Mouse (Mus musculus) layer of hippocampus, adult 8-10 months (tissue): ENCODE measurements around the gene Mdn1. TPM values are rescaled to one million over a fixed set of nuclear protein-coding genes. Genes with fewer than 3 reads are reported as not detected.
A peak's percentile ranks its signal among the peaks of the same experiment; 100 is the strongest.

Experiments used
- DNase-seq, 2 experiments: peaks; one replicate each; pipeline ENCODE4 v3.0.0; 2022; ENCODE audit warnings: low spot score in 2 of 2
- total RNA-seq, 4 experiments: library from RNA; stranded (reverse); gene quantifications; 2 replicates each; pipeline ENCODE4 v1.2.4; 2022

The Mdn1 gene
- total RNA-seq, 4 experiments from 2014 or later: 27.5 to 46.7 (median 32.8) TPM

DNA sequence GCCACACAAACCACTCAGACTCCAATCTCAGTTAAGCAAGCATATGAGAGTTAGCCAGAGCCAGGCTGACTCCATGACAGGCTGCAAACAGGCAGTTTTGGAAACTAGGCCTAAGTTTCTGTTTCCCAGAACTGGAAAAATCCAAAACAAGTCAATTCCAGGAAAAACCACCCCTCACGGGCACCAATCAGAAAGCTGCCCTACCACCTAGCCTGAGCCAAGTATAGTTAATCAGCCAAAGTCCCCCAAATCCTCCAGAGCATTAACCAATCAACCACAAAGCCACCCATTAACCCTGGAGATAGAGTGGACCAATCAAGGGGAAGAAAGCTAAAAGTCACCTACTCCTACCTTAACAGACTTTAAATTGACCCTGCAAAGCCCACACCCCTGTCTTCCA is 130.2 kb downstream of the Mdn1 start:
- no peak for DNase-seq

DNA sequence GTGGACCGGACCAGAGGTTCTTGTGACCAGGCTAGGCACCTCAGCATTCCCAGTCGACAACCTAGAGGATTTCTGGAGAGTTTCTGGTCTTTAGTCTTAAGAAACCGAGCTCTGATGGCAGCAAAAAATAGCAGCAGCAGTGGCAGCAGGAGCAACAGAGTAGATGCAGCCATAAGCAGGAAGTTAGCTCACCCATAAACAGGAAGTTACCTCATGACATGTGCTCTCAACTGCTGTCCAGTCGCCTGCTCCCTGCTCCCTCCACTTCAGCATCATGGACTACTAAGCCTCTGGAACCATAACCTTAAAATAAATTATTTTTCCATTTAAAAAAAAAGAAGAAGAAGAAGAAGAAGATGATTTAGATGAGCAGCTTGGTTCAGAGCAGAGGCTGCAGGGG is 132.1 kb downstream of the Mdn1 start:
- no peak for DNase-seq

DNA sequence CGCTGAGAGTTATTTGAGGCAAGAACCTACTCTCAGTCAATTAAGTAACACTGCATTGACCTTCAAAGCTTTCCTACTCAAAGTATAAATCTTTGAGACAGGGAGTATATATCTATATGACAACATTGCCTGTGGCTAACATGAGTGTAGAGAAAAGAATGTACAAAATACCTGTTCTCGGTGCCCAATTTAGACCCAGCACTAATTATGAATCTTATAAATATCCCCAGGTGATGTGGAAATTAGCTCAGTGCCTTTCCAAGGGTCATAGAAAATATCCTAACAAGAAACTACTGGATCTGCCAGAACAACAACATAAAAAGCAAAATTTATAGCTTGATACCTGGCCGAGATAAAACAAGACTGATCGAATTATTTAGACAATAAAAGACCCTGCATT is 142.1 kb downstream of the Mdn1 start:
- DNase-seq: no peak

DNA sequence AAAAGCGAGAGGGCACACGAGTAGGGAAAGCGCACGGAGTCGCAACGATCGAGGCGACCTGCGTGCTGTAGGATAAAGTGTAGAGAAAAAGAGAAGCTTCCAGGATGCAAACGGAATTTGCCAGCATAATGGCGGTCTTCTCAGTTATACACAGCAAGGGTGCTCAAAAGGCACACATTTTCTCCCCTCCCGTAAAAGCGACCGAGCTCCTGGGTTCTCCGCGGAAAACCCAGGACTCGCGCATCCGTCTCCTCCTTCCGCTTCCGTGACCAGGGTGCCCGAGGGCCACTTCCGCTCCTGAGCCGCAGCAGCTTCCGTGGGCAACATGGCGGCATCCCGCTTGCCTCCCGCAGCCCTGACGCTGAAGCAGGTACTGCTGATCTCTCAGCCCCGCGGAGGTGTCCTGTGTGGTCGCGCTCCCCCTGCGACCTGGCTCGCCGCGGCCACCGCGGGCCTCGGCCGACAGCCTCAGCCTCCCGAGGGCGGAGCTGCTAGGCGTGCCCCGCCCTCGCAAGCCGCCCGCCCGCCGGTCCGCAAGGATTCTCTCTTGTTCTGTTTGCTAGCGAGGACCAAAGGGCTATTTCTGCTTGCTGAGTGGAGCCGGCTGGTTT is 143.2 kb downstream of the Mdn1 start, which contains the start of gene Lyrm2:
Gene Lyrm2 (plus strand): TSS at position 288 of the 611 bp plus-strand sequence.
- peak; percentile 66 to 78 for DNase-seq

DNA sequence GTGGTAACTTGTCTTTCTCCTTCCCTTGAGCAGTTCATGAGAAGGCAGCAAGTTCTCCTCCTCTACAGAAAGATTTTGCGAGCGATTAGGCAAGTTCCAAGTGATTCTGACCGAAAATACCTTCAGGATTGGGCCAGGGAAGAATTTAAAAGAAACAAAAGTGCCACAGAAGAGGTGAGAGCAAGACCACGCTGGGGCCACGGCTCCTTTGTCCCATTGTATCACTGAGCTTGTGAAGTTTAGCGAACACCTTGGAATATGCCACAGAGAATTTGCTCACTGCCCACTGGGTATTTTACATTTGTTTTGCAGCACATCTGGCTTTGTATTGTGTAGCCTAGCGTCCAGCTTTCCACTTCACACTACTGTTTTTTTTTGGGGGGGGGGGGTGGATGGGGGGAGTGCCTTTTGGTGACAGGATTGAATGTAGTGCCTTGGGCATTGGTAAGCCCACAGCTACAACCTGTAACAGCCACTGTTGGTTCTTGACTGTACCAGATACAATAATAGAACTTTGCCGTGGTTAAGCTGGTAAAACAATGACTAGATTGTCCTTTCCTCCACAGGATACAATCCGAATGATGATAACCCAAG is 143.8 kb downstream of the Mdn1 start:
- no peak for DNase-seq

DNA sequence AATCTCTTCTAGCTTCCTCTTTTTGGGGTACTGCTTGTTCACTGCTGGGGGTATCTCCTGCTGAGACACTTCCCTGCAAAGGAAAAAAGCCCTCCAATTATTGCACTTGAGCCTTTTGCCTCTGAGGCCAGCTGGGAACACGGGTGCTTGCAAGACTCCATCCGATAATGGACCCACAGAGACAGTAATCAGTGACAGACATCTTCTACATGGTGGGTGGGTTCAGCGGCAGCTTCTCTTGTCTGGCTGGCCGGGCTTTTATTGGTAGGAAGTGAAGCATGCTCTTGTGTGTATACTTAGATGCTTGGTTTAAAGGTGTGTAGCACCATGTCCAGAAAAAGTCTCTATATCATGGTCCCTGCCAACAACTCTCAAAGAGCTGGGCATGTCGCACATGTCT is 160.6 kb downstream of the Mdn1 start:
- no peak for DNase-seq

DNA sequence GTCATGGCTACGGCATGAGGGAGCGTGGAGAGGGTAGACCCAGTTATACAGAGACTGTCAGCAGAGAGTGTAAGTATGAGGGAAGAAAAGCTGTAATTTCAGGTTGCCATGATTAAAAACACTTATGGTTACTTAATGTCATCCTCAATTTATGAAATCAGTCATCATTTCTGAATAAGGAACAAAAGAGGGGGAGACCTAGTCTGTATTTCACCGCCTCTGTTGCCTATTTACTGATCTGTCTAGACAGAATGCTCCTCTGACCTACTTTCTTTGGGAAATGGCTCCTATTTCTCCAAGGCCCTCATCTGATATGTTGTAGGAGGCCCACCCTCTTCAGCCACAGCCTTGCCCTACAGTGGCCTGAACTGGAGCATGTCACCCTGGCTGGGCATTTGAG is 163.8 kb downstream of the Mdn1 start:
- no peak for DNase-seq

DNA sequence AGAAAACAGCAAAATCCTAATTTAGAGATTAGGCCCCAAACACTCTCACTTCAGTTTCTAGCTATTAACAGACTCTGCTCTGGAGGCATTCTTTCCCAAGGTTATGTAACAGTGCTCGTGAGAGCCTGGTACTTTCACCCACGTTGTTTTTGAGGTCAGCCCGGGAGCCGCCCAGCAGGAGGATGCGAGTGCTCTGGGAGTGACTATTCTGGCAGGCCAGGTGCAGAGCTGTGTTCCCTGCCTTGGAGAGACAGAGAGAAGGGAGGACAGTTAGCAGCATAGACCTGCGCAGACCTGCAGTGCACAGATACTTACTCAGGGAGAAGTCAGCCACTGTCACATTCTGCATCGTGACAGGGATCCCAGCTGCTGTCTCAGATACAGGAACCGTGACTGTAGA is 167.3 kb downstream of the Mdn1 start:
- DNase-seq: no peak

Other genes starting within 250 kb of the Mdn1 start
- not detected for gene Gja10, start 54.4 kb upstream of the Mdn1 start, total RNA-seq
- 10 to 100 TPM in 3 of 4 experiments, 1 to 10 TPM in 1; 9.5 to 13.0 (median 11.4) TPM for gene Casp8ap2, start 41.7 kb upstream of the Mdn1 start, total RNA-seq
- gene Lyrm2, start 143.1 kb downstream of the Mdn1 start, total RNA-seq: 10 to 100 TPM; 34.9 to 41.7 (median 39.5) TPM